Mouse (Mus musculus) Patski (cell line): Measurements from ENCODE around the gene Tmem30a. TPM values are rescaled to one million over a fixed set of nuclear protein-coding genes. Genes with fewer than 3 reads are reported as not detected.
A peak's percentile ranks its signal among the peaks of the same experiment; 100 is the strongest.

Experiments
- ATAC-seq: fragments of 100-300 bp; one replicate; pipeline ENCODE4 v1.8.0; 2021
- CTCF ChIA-PET: fragments of 350-600 bp; sonication (Branson Sonifier 250); formaldehyde crosslinking; loops from one replicate; lab custom pipeline; 2022; ENCODE audit warnings: inconsistent platforms; lab: Charles Lee
- POLR2A ChIA-PET: fragments of 350-600 bp; sonication (Branson Sonifier 250); formaldehyde crosslinking; loops from one replicate; lab custom pipeline; 2022; ENCODE audit warnings: antibody characterized with exemption, inconsistent platforms; lab: Charles Lee
- DNase-seq: peaks from one replicate; pipeline ENCODE4 v3.0.0-alpha.2; 2011; ENCODE audit warnings: low read depth, low spot score
- H3K27me3 ChIP-seq: fragments of 371-371 bp; one replicate; pipeline ENCODE4 v1.5.1; 2021
- CTCF ChIP-seq: fragments of 100-300 bp; IDR thresholded peaks from one replicate; pipeline ENCODE4 v1.5.1; 2021
- in situ Hi-C: fragments of 300-500 bp; cut with MboI; formaldehyde crosslinking; loops from 3 replicates; pipeline ENCODE4 v1.11.1; 2018; ENCODE audit warnings: low pct_unique_long_range_greater_than_20kb, mixed read lengths
- polyA plus RNA-seq: library from polyadenylated mRNA; unstranded; gene quantifications from one replicate; pipeline ENCODE4 v1.2.3, GENCODE M21; 2021

Tmem30a gene
- polyA plus RNA-seq = 120 TPM

- ATAC-seq (peak; percentile 97), DNase-seq (peak; percentile 90)
- ChIA-PET POLR2A (no interaction called here), CTCF (no interaction called here)
- no peak for TF ChIP-seq CTCF
- H3K27me3 ChIP-seq = no peaks in the 10 kb centered on the region
- in situ Hi-C loops = no loop called here
Observed at GRCm38 (mm10) chr9:79792841-79793835, at the start of gene Tmem30a. Gene Tmem30a, minus strand, starts transcription at chr9:79793507.

- DNase-seq (no peak), ATAC-seq (no peak)
- no peak for TF ChIP-seq CTCF
- CTCF ChIA-PET = no interaction called here
- H3K27me3 ChIP-seq = no peaks in the 10 kb centered on the region
- POLR2A ChIA-PET = no interaction called here
- in situ Hi-C loops = no loop called here
Observed at GRCm38 (mm10) chr9:79842615-79843014, 49.3 kb upstream of the Tmem30a start.

GRCm38 (mm10) chr9:79842028-79842427, 48.7 kb upstream of the Tmem30a start:
- TF ChIP-seq CTCF = no peak
- in situ Hi-C loops = no loop called here
- POLR2A ChIA-PET = no interaction called here
- CTCF ChIA-PET = interaction anchor here (1.2 kb wide), 1 partner anchor 21 kb away, joined by 3 read pairs; no protein-coding TSS in a partner anchor
- ATAC-seq = no peak
- H3K27me3 ChIP-seq = no peaks in the 10 kb centered on the region
- DNase-seq = no peak

GRCm38 (mm10) chr9:79831294-79831693, 38.0 kb upstream of the Tmem30a start:
- DNase-seq (no peak), ATAC-seq (no peak)
- CTCF ChIA-PET = no interaction called here
- TF ChIP-seq CTCF = no peak
- POLR2A ChIA-PET = no interaction called here
- in situ Hi-C loops = no loop called here
- H3K27me3 ChIP-seq = peaks cover 9% of the 10 kb centered on the region

- ChIA-PET CTCF (no interaction called here), POLR2A (no interaction called here)
- ATAC-seq (no peak), DNase-seq (no peak)
- no peak for TF ChIP-seq CTCF
- in situ Hi-C loops = no loop called here
- peaks cover 11% of the 10 kb centered on the region for H3K27me3 ChIP-seq
Observed at GRCm38 (mm10) chr9:79830874-79831273, 37.6 kb upstream of the Tmem30a start.

GRCm38 (mm10) chr9:79829842-79830800, 36.8 kb upstream of the Tmem30a start:
- ChIA-PET CTCF (no interaction called here), POLR2A (no interaction called here)
- TF ChIP-seq CTCF = no peak
- no peak for DNase-seq
- peaks cover 11% of the 10 kb centered on the region for H3K27me3 ChIP-seq
- in situ Hi-C loops = no loop called here
- ATAC-seq = no peak

GRCm38 (mm10) chr9:79827072-79827471, 33.8 kb upstream of the Tmem30a start:
- peaks cover 25% of the 10 kb centered on the region for H3K27me3 ChIP-seq
- DNase-seq (no peak), ATAC-seq (no peak)
- POLR2A ChIA-PET = interaction anchor here (0.6 kb wide), 1 partner anchor 97 kb away, joined by 4 read pairs; no protein-coding TSS in a partner anchor
- in situ Hi-C loops = no loop called here
- CTCF ChIA-PET = interaction anchor here (0.6 to 1.5 kb wide), 3 partner anchors 20 to 1441 kb away, joined by 3 to 6 read pairs (median 3); no protein-coding TSS in a partner anchor
- no peak for TF ChIP-seq CTCF

GRCm38 (mm10) chr9:79825526-79825925, 32.2 kb upstream of the Tmem30a start:
- no peak for TF ChIP-seq CTCF
- peaks cover 25% of the 10 kb centered on the region for H3K27me3 ChIP-seq
- ChIA-PET CTCF (interaction anchor here (1.3 to 1.5 kb wide), 2 partner anchors 11 to 19 kb away, joined by 3 to 6 read pairs; no protein-coding TSS in a partner anchor), POLR2A (no interaction called here)
- in situ Hi-C loops = no loop called here
- ATAC-seq (no peak), DNase-seq (no peak)

- in situ Hi-C loops = no loop called here
- no peak for ATAC-seq
- CTCF ChIA-PET = no interaction called here
- peaks cover 31% of the 10 kb centered on the region for H3K27me3 ChIP-seq
- DNase-seq = no peak
- POLR2A ChIA-PET = no interaction called here
- no peak for TF ChIP-seq CTCF
Observed at GRCm38 (mm10) chr9:79823856-79824255, 30.5 kb upstream of the Tmem30a start.

- ChIA-PET POLR2A (no interaction called here), CTCF (no interaction called here)
- DNase-seq (no peak), ATAC-seq (no peak)
- peaks cover 35% of the 10 kb centered on the region for H3K27me3 ChIP-seq
- in situ Hi-C loops = no loop called here
- TF ChIP-seq CTCF = no peak
Observed at GRCm38 (mm10) chr9:79823438-79823837, 30.1 kb upstream of the Tmem30a start.
